Mouse (Mus musculus): Measurements from ENCODE around the gene Slc5a5. TPM values are rescaled to one million over a fixed set of nuclear protein-coding genes. Genes with fewer than 3 reads are reported as not detected.
A peak's percentile ranks its signal among the peaks of the same experiment; 100 is the strongest.

Slc5a5 gene
- polyA plus RNA-seq, 1 experiment = 6.7 TPM

GRCm38 (mm10) chr8:70885612-70886011 lies 6.9 kb downstream of the Slc5a5 start:
- DNase-seq = no peak
- no peaks in the 10 kb centered on the region for H3K27me3 ChIP-seq (ENCODE audit: control insufficient read depth, insufficient read depth, low read length)
- no peak overlapping the region for H3K27ac ChIP-seq (ENCODE audit: insufficient read depth, low read length)
- H3K4me3 ChIP-seq (replicated peaks; ENCODE audit: insufficient read depth, low read depth, low read length) = no peak overlapping the region
- H3K4me1 ChIP-seq (ENCODE audit: control insufficient read depth, insufficient read depth, low read length) = peaks cover 27% of the 10 kb centered on the region
- 59% methylated on average over 12 of the region's 12 CpGs for WGBS
- no peak for TF ChIP-seq CTCF (IDR thresholded peaks at IDR 0.05; ENCODE audit: borderline replicate concordance, insufficient read depth, low read depth, low read length)
- TF ChIP-seq POLR2A (IDR thresholded peaks at IDR 0.05; ENCODE audit: borderline replicate concordance, insufficient read depth, low read length) = no peak

- H3K27ac ChIP-seq (ENCODE audit: insufficient read depth, low read length) = no peak overlapping the region
- no peak overlapping the region for H3K4me3 ChIP-seq (replicated peaks; ENCODE audit: insufficient read depth, low read depth, low read length)
- peaks cover 35% of the 10 kb centered on the region for H3K4me1 ChIP-seq (ENCODE audit: control insufficient read depth, insufficient read depth, low read length)
- DNase-seq = no peak
- no peaks in the 10 kb centered on the region for H3K27me3 ChIP-seq (ENCODE audit: control insufficient read depth, insufficient read depth, low read length)
- TF ChIP-seq CTCF (IDR thresholded peaks at IDR 0.05; ENCODE audit: borderline replicate concordance, insufficient read depth, low read depth, low read length) (no peak), POLR2A (IDR thresholded peaks at IDR 0.05; ENCODE audit: borderline replicate concordance, insufficient read depth, low read length) (no peak)
- 83% methylated on average over 10 of the region's 10 CpGs for WGBS
Measured at GRCm38 (mm10) chr8:70884683-70885082, 7.9 kb downstream of the Slc5a5 start.

- Histone ChIP-seq H3K27me3 (ENCODE audit: control insufficient read depth, insufficient read depth, low read length) (no peaks in the 10 kb centered on the region), H3K4me1 (ENCODE audit: control insufficient read depth, insufficient read depth, low read length) (peaks cover 40% of the 10 kb centered on the region), H3K4me3 (replicated peaks; ENCODE audit: insufficient read depth, low read depth, low read length) (no peak overlapping the region), H3K27ac (ENCODE audit: insufficient read depth, low read length) (no peak overlapping the region)
- TF ChIP-seq POLR2A (IDR thresholded peaks at IDR 0.05; ENCODE audit: borderline replicate concordance, insufficient read depth, low read length) (no peak), CTCF (IDR thresholded peaks at IDR 0.05; ENCODE audit: borderline replicate concordance, insufficient read depth, low read depth, low read length) (no peak)
- 13% methylated on average over 4 of the region's 4 CpGs for WGBS
- peak in 1 of 2 experiments; percentile 32 for DNase-seq
Measured at GRCm38 (mm10) chr8:70884186-70884585, 8.4 kb downstream of the Slc5a5 start.

GRCm38 (mm10) chr8:70880546-70880945 lies 12.0 kb downstream of the Slc5a5 start:
- no peak for TF ChIP-seq CTCF (IDR thresholded peaks at IDR 0.05; ENCODE audit: borderline replicate concordance, insufficient read depth, low read depth, low read length)
- no peak for TF ChIP-seq POLR2A (IDR thresholded peaks at IDR 0.05; ENCODE audit: borderline replicate concordance, insufficient read depth, low read length)
- Histone ChIP-seq H3K27me3 (ENCODE audit: control insufficient read depth, insufficient read depth, low read length) (no peaks in the 10 kb centered on the region), H3K27ac (ENCODE audit: insufficient read depth, low read length) (peak overlapping the region; percentile 62), H3K4me3 (replicated peaks; ENCODE audit: insufficient read depth, low read depth, low read length) (peak overlapping the region; percentile 4), H3K4me1 (ENCODE audit: control insufficient read depth, insufficient read depth, low read length) (peaks cover 42% of the 10 kb centered on the region)
- 8% methylated on average over 11 of the region's 11 CpGs for WGBS
- DNase-seq = peak in 1 of 2 experiments; percentile 50

- Histone ChIP-seq H3K27me3 (ENCODE audit: control insufficient read depth, insufficient read depth, low read length) (no peaks in the 10 kb centered on the region), H3K4me3 (replicated peaks; ENCODE audit: insufficient read depth, low read depth, low read length) (peak overlapping the region; percentile 4), H3K4me1 (ENCODE audit: control insufficient read depth, insufficient read depth, low read length) (peaks cover 38% of the 10 kb centered on the region), H3K27ac (ENCODE audit: insufficient read depth, low read length) (peak overlapping the region; percentile 62)
- TF ChIP-seq POLR2A (IDR thresholded peaks at IDR 0.05; ENCODE audit: borderline replicate concordance, insufficient read depth, low read length) = no peak
- peak; percentile 94 to 95 for DNase-seq
- 2% methylated on average over 4 of the region's 4 CpGs for WGBS
Measured at GRCm38 (mm10) chr8:70880126-70880525, 12.4 kb downstream of the Slc5a5 start.

GRCm38 (mm10) chr8:70879500-70879899 lies 13.1 kb downstream of the Slc5a5 start:
- Histone ChIP-seq H3K27me3 (ENCODE audit: control insufficient read depth, insufficient read depth, low read length) (no peaks in the 10 kb centered on the region), H3K4me1 (ENCODE audit: control insufficient read depth, insufficient read depth, low read length) (peaks cover 33% of the 10 kb centered on the region), H3K27ac (ENCODE audit: insufficient read depth, low read length) (peak overlapping the region; percentile 62), H3K4me3 (replicated peaks; ENCODE audit: insufficient read depth, low read depth, low read length) (no peak overlapping the region)
- TF ChIP-seq POLR2A (IDR thresholded peaks at IDR 0.05; ENCODE audit: borderline replicate concordance, insufficient read depth, low read length) (no peak), CTCF (IDR thresholded peaks at IDR 0.05; ENCODE audit: borderline replicate concordance, insufficient read depth, low read depth, low read length) (no peak)
- peak; percentile 65 to 73 for DNase-seq
- 14% methylated on average over 4 of the region's 4 CpGs for WGBS

- Histone ChIP-seq H3K27me3 (ENCODE audit: control insufficient read depth, insufficient read depth, low read length) (no peaks in the 10 kb centered on the region), H3K27ac (ENCODE audit: insufficient read depth, low read length) (no peak overlapping the region), H3K4me3 (replicated peaks; ENCODE audit: insufficient read depth, low read depth, low read length) (no peak overlapping the region), H3K4me1 (ENCODE audit: control insufficient read depth, insufficient read depth, low read length) (peaks cover 28% of the 10 kb centered on the region)
- TF ChIP-seq CTCF (IDR thresholded peaks at IDR 0.05; ENCODE audit: borderline replicate concordance, insufficient read depth, low read depth, low read length) = no peak
- no peak for TF ChIP-seq POLR2A (IDR thresholded peaks at IDR 0.05; ENCODE audit: borderline replicate concordance, insufficient read depth, low read length)
- 36% methylated on average over 2 of the region's 2 CpGs for WGBS
- no peak for DNase-seq
Measured at GRCm38 (mm10) chr8:70878178-70878577, 14.4 kb downstream of the Slc5a5 start.

GRCm38 (mm10) chr8:70876382-70876781 lies 16.2 kb downstream of the Slc5a5 start:
- Histone ChIP-seq H3K4me3 (replicated peaks; ENCODE audit: insufficient read depth, low read depth, low read length) (no peak overlapping the region), H3K27me3 (ENCODE audit: control insufficient read depth, insufficient read depth, low read length) (no peaks in the 10 kb centered on the region), H3K4me1 (ENCODE audit: control insufficient read depth, insufficient read depth, low read length) (peaks cover 23% of the 10 kb centered on the region), H3K27ac (ENCODE audit: insufficient read depth, low read length) (no peak overlapping the region)
- no peak for TF ChIP-seq POLR2A (IDR thresholded peaks at IDR 0.05; ENCODE audit: borderline replicate concordance, insufficient read depth, low read length)
- no peak for TF ChIP-seq CTCF (IDR thresholded peaks at IDR 0.05; ENCODE audit: borderline replicate concordance, insufficient read depth, low read depth, low read length)
- WGBS = 65% methylated on average over 4 of the region's 4 CpGs
- no peak for DNase-seq
